Mouse (Mus musculus) midbrain, embryonic 16.5 days (tissue): ENCODE measurements around the gene Perp. TPM values are rescaled to one million over a fixed set of nuclear protein-coding genes. Genes with fewer than 3 reads are reported as not detected.
A peak's percentile ranks its signal among the peaks of the same experiment; 100 is the strongest.

Experiments used
- ATAC-seq: fragments of 200-750 bp; cut with Nextera tagmentation; 2 replicates; pipeline ENCODE4 v1.8.0; 2017; ENCODE audit warnings: moderate TSS enrichment
- H3K27ac ChIP-seq: fragments of 300-500 bp; sonication (generic); 2 replicates; pipeline ENCODE4 v1.5.1; 2014; ENCODE audit warnings: mild to moderate bottlenecking, low read length, mixed read lengths
- H3K27me3 ChIP-seq: fragments of 300-500 bp; sonication (generic); 2 replicates; pipeline ENCODE4 v1.6.1; 2014; ENCODE audit warnings: low read depth, low read length, mixed read lengths; ENCODE audit not compliant: control insufficient read depth, insufficient read depth
- H3K36me3 ChIP-seq: fragments of 300-500 bp; sonication (generic); 2 replicates; pipeline ENCODE4 v1.6.1; 2014; ENCODE audit warnings: mild to moderate bottlenecking, low read length, moderate library complexity, mixed read lengths; ENCODE audit not compliant: control insufficient read depth, insufficient read depth
- H3K4me1 ChIP-seq: fragments of 300-500 bp; sonication (generic); 2 replicates; pipeline ENCODE4 v1.6.1; 2014; ENCODE audit warnings: mild to moderate bottlenecking, low read length, mixed read lengths; ENCODE audit not compliant: control insufficient read depth, insufficient read depth
- H3K4me2 ChIP-seq: fragments of 300-500 bp; sonication (generic); 2 replicates; pipeline ENCODE4 v1.6.1; 2014; ENCODE audit warnings: mild to moderate bottlenecking, low read length, mixed read lengths
- H3K4me3 ChIP-seq: fragments of 300-500 bp; sonication (generic); 2 replicates; pipeline ENCODE4 v1.5.1; 2014; ENCODE audit warnings: low read depth, mild to moderate bottlenecking, low read length, moderate library complexity, mixed read lengths
- H3K9ac ChIP-seq: fragments of 300-500 bp; sonication (generic); 2 replicates; pipeline ENCODE4 v1.6.1; 2014; ENCODE audit warnings: low read depth, low read length, mixed read lengths
- H3K9me3 ChIP-seq: fragments of 300-500 bp; sonication (generic); replicated peaks from 2 replicates; pipeline ENCODE4 v1.6.1; 2014; ENCODE audit warnings: mild to moderate bottlenecking, low read length, mixed read lengths; ENCODE audit not compliant: control insufficient read depth, poor library complexity, severe bottlenecking
- WGBS: fragments of 180-500 bp; shearing (Covaris S2); extraction: QIAGEN DNeasy Blood & Tissue Kit; methylation state at CpG from one replicate; pipeline ENCODE4 v1.1.7; 2014; 5-methylcytosine and 5-hydroxymethylcytosine counted together
- polyA plus RNA-seq: library from polyadenylated mRNA; unstranded; fragments of >200 nt; fragmentation: Nextera tagmentation; extraction: Ambion mirVana; gene quantifications from 2 replicates; pipeline ENCODE4 v1.2.1, GENCODE M21; 2015

Gene Perp
- polyA plus RNA-seq, 1 experiment from 2014 or later: 12.4 TPM

- Histone ChIP-seq H3K9ac (no peak overlapping the region), H3K4me1 (no peaks in the 10 kb centered on the region), H3K4me2 (no peak overlapping the region), H3K4me3 (no peak overlapping the region), H3K36me3 (no peaks in the 10 kb centered on the region), H3K9me3 (no peaks in the 10 kb centered on the region), H3K27me3 (no peaks in the 10 kb centered on the region), H3K27ac (no peak overlapping the region)
- WGBS: 73% methylated on average over 4 of the region's 4 CpGs
- no peak for ATAC-seq
Measured at GRCm38 (mm10) chr10:18879160-18879559, 34.3 kb downstream of the Perp start.

GRCm38 (mm10) chr10:18879690-18880089 is 34.9 kb downstream of the Perp start:
- Histone ChIP-seq H3K36me3 (no peaks in the 10 kb centered on the region), H3K4me2 (no peak overlapping the region), H3K9ac (no peak overlapping the region), H3K9me3 (no peaks in the 10 kb centered on the region), H3K27me3 (no peaks in the 10 kb centered on the region), H3K27ac (no peak overlapping the region), H3K4me1 (no peaks in the 10 kb centered on the region), H3K4me3 (no peak overlapping the region)
- 87% methylated on average over 1 of the region's 1 CpGs for WGBS
- no peak for ATAC-seq

GRCm38 (mm10) chr10:18882190-18882589 is 37.4 kb downstream of the Perp start:
- Histone ChIP-seq H3K27me3 (no peaks in the 10 kb centered on the region), H3K4me3 (no peak overlapping the region), H3K4me1 (no peaks in the 10 kb centered on the region), H3K9ac (no peak overlapping the region), H3K36me3 (no peaks in the 10 kb centered on the region), H3K4me2 (no peak overlapping the region), H3K9me3 (no peaks in the 10 kb centered on the region), H3K27ac (no peak overlapping the region)
- no peak for ATAC-seq
- 82% methylated on average over 1 of the region's 1 CpGs for WGBS

GRCm38 (mm10) chr10:18886918-18887625 is 42.3 kb downstream of the Perp start:
- Histone ChIP-seq H3K36me3 (no peaks in the 10 kb centered on the region), H3K27me3 (no peaks in the 10 kb centered on the region), H3K9ac (no peak overlapping the region), H3K4me1 (no peaks in the 10 kb centered on the region), H3K4me2 (no peak overlapping the region), H3K27ac (no peak overlapping the region), H3K9me3 (no peaks in the 10 kb centered on the region), H3K4me3 (no peak overlapping the region)
- ATAC-seq: no peak
- WGBS: 87% methylated on average over 4 of the region's 4 CpGs

- no peak overlapping the region for H3K4me3 ChIP-seq
- no peak overlapping the region for H3K9ac ChIP-seq
- H3K4me2 ChIP-seq: no peak overlapping the region
- H3K27ac ChIP-seq: no peak overlapping the region
- no peak for ATAC-seq
- no peaks in the 10 kb centered on the region for H3K9me3 ChIP-seq
- no peaks in the 10 kb centered on the region for H3K36me3 ChIP-seq
- no peaks in the 10 kb centered on the region for H3K27me3 ChIP-seq
- no peaks in the 10 kb centered on the region for H3K4me1 ChIP-seq
- 95% methylated on average over 1 of the region's 1 CpGs for WGBS
Measured at GRCm38 (mm10) chr10:18888751-18889150, 43.9 kb downstream of the Perp start.

GRCm38 (mm10) chr10:18889255-18889654 is 44.4 kb downstream of the Perp start:
- H3K27ac ChIP-seq: no peak overlapping the region
- no peak overlapping the region for H3K9ac ChIP-seq
- WGBS: 96% methylated on average over 1 of the region's 1 CpGs
- H3K9me3 ChIP-seq: no peaks in the 10 kb centered on the region
- no peak for ATAC-seq
- H3K36me3 ChIP-seq: no peaks in the 10 kb centered on the region
- H3K27me3 ChIP-seq: no peaks in the 10 kb centered on the region
- no peak overlapping the region for H3K4me2 ChIP-seq
- H3K4me3 ChIP-seq: no peak overlapping the region
- no peaks in the 10 kb centered on the region for H3K4me1 ChIP-seq

- Histone ChIP-seq H3K27ac (no peak overlapping the region), H3K9me3 (no peaks in the 10 kb centered on the region), H3K4me2 (no peak overlapping the region), H3K9ac (no peak overlapping the region), H3K4me3 (no peak overlapping the region), H3K36me3 (no peaks in the 10 kb centered on the region), H3K4me1 (no peaks in the 10 kb centered on the region), H3K27me3 (no peaks in the 10 kb centered on the region)
- no peak for ATAC-seq
Measured at GRCm38 (mm10) chr10:18891110-18891509, 46.3 kb downstream of the Perp start.

GRCm38 (mm10) chr10:18892102-18892501 is 47.3 kb downstream of the Perp start:
- Histone ChIP-seq H3K4me1 (no peaks in the 10 kb centered on the region), H3K4me3 (no peak overlapping the region), H3K9me3 (no peaks in the 10 kb centered on the region), H3K4me2 (no peak overlapping the region), H3K27ac (no peak overlapping the region), H3K36me3 (no peaks in the 10 kb centered on the region), H3K27me3 (no peaks in the 10 kb centered on the region), H3K9ac (no peak overlapping the region)
- 83% methylated on average over 1 of the region's 1 CpGs for WGBS
- ATAC-seq: no peak

GRCm38 (mm10) chr10:18894259-18895166 is 49.7 kb downstream of the Perp start:
- Histone ChIP-seq H3K4me3 (no peak overlapping the region), H3K27me3 (no peaks in the 10 kb centered on the region), H3K36me3 (no peaks in the 10 kb centered on the region), H3K4me1 (no peaks in the 10 kb centered on the region), H3K9me3 (no peaks in the 10 kb centered on the region), H3K9ac (no peak overlapping the region), H3K4me2 (no peak overlapping the region), H3K27ac (no peak overlapping the region)
- 33% methylated on average over 6 of the region's 6 CpGs for WGBS
- peak; percentile 94 for ATAC-seq
